In the genomic region with DNA sequence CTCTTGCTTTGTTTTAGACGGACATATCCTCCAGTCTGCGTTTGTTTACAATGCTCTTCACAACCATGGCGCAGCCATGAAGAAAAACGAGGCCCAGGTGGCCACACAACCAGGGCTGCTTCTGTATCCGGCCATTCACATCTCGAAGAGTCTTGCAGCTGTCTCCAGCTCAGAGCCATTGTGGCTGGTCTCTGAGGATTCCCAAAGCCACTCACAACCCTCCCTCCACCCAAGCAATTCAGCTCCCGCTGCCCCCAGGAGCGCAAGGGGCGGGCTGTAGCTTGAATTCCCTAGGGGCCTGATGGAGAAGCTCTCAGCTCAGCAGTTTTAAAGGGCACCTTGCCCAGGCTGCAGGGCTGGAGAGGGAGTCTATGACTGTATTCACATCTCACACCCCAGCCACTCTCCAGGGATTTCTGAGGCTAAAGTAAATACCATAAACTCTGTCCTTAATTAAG, we compare ENCODE assay signal across 8 mouse cellular contexts. TPM values are rescaled to one million over a fixed set of nuclear protein-coding genes. Genes with fewer than 3 reads are reported as not detected.
A peak's percentile ranks its signal among the peaks of the same experiment; 100 is the strongest.
DNase-seq lines count a peak whose midpoint lies in the region; ATAC-seq lines count a peak whose summit lies in the region.

No protein-coding gene starts in this region.

- H3K4me1 ChIP-seq in hindbrain, embryonic 15.5 days (replicated peaks) = peaks cover 28% of the 10 kb centered on the region

- peak; percentile 75 for ATAC-seq in hindbrain, embryonic 15.5 days (ENCODE audit: low FRiP score, low read depth)
- no peak for ATAC-seq in monocyte, adult 5-6 weeks (replicated peaks; ENCODE audit: insufficient number of reproducible peaks, low FRiP score, low TSS enrichment, poor library complexity, severe bottlenecking)

- peak overlapping the region; percentile 10; the same call in 1 of the 2 replicates for H3K4me3 ChIP-seq in hindbrain, embryonic 15.5 days

- peak overlapping the region; percentile 83 for H3K27ac ChIP-seq in hindbrain, embryonic 15.5 days (replicated peaks)

- peak; percentile 9 for DNase-seq in adrenal gland, postnatal 25 days
- no peak for DNase-seq in adrenal gland, adult 2 months
- DNase-seq in embryo, embryonic 10.5 days (ENCODE audit: low spot score) = peak; percentile 51
- peak; percentile 70 for DNase-seq in gastrocnemius, postnatal 10 days
- peak; percentile 27 to 37 for DNase-seq in layer of hippocampus, postnatal 25 days (ENCODE audit: extremely low spot score in 1 of 2, low spot score in 1 of 2)
- peak; percentile 36 for DNase-seq in neural tube, embryonic 10.5 days (ENCODE audit: extremely low spot score, low spot score)

- peak overlapping the region; percentile 42 for H3K4me2 ChIP-seq in hindbrain, embryonic 15.5 days

- no peak overlapping the region for H3K9ac ChIP-seq in hindbrain, embryonic 15.5 days

- no peaks in the 10 kb centered on the region for H3K36me3 ChIP-seq in hindbrain, embryonic 15.5 days

- no peaks in the 10 kb centered on the region for H3K9me3 ChIP-seq in hindbrain, embryonic 15.5 days

- no peaks in the 10 kb centered on the region for H3K27me3 ChIP-seq in hindbrain, embryonic 15.5 days

- WGBS in hindbrain, embryonic 15.5 days = 4% methylated on average over 9 of the region's 9 CpGs

RNA-seq across cellular contexts. Expression of gene Sgk1, which starts 41.5 kb away (rescaled TPM):
- total RNA-seq in adrenal gland, postnatal 25 days (2021) = 108 and 120 TPM in 2 replicates
- 100 to 1,000 TPM; 103 to 154 TPM for total RNA-seq in adrenal gland, adult 2 months (2021)
- 17.3 and 25.4 TPM in 2 replicates for polyA plus RNA-seq in adrenal gland, adult 2 months (2012; rRNA removed)
- 100 to 1,000 TPM in 1 of 2 experiments, 10 to 100 TPM in 1; 87.2 to 233 TPM for total RNA-seq in gastrocnemius, postnatal 10 days (2021)
- polyA plus RNA-seq in hindbrain, embryonic 15.5 days (2015; fragmentation: Nextera tagmentation; extraction: Ambion mirVana) = 36.6 and 41.5 TPM in 2 replicates
- 10 to 100 TPM; 83.0 to 94.8 TPM for total RNA-seq in layer of hippocampus, postnatal 25 days (2021)
- 323 to 475 TPM (median 431 TPM) in 3 replicates for total RNA-seq in monocyte, adult 5-6 weeks (2017)
